Mouse (Mus musculus): ENCODE results near the gene Reps1. TPM values are rescaled to one million over a fixed set of nuclear protein-coding genes. Genes with fewer than 3 reads are reported as not detected.

The Reps1 gene
- polyA plus RNA-seq, 1 experiment from 2014 or later: 14.8 TPM

DNA sequence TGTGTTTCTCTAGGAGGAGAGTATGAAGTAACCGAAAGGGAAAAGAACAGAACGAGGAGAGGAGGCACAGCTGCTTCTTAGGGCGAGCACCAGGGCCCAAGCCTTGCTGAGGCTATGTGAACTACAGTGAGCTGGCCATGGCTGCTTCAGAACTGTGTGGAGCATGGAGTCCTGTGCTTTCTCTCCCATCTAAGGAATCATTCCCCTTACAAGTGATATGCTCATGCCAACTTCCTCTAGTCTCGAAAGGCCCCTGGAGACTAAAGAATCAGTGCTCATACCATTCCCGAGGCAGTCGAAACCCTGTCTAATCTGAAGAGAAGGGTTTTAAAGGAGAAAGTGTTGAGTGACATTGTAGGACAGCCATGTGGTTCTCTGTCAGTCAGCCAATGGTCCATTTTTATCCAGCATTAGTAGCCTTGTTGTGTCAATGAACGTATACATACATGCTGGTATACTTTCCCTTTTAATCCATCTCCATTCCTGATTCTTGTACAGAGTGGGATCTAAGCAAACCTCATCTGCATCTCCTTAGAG is 106.8 kb downstream of the Reps1 start:
- Histone ChIP-seq H3K9me3 (no peaks in the 10 kb centered on the region), H3K4me1 (0 out of 2 replicates have a peak, but pooled peaks cover 2% of the 10 kb centered on the region), H3K27ac (no peak overlapping the region), H3K4me3 (no peak overlapping the region), H3K4me2 (no peak overlapping the region), H3K9ac (no peak overlapping the region), H3K36me3 (no peaks in the 10 kb centered on the region), H3K27me3 (no peaks in the 10 kb centered on the region)
- 79% methylated on average over 7 of the region's 7 CpGs for WGBS
- ATAC-seq (ENCODE audit: insufficient number of reproducible peaks, low FRiP score, low TSS enrichment, low read depth): no peak

Other genes with a start within 250 kb of the Reps1 start
- gene Heca, start 107.8 kb upstream of the Reps1 start, polyA plus RNA-seq (2015; fragmentation: Nextera tagmentation; extraction: Ambion mirVana): 5.8 and 7.3 TPM in 2 replicates
- gene Abracl, start 32.6 kb upstream of the Reps1 start, polyA plus RNA-seq (2015; fragmentation: Nextera tagmentation; extraction: Ambion mirVana): 128 and 138 TPM in 2 replicates
- 0.63 and 1.2 TPM in 2 replicates for gene Ect2l, start 155.0 kb downstream of the Reps1 start, polyA plus RNA-seq (2015; fragmentation: Nextera tagmentation; extraction: Ambion mirVana)
- gene Ccdc28a, start 179.1 kb downstream of the Reps1 start, polyA plus RNA-seq (2015; fragmentation: Nextera tagmentation; extraction: Ambion mirVana): 15.8 and 17.1 TPM in 2 replicates